Mouse (Mus musculus): ENCODE measurements around the gene Zfp865.
"Not testable (repeated sequence)": the region's sequence is repeated elsewhere in the genome, so short reads cannot be mapped to it uniquely, and the experiment has no call there.

The Zfp865 gene

GRCm38 (mm10) chr7:5051193-5052192 is 31.3 kb downstream of the Zfp865 start, which contains the start of gene Zfp580:
Gene Zfp580, plus strand, starts transcription at chr7:5051538.
- DNase-seq (ENCODE audit: low spot score), result no peak

- DNase-seq (ENCODE audit: low spot score), result no peak
Measured at GRCm38 (mm10) chr7:5052438-5052837, 32.3 kb downstream of the Zfp865 start.

GRCm38 (mm10) chr7:5052931-5053343 is 32.8 kb downstream of the Zfp865 start:
- DNase-seq (ENCODE audit: low spot score), result no peak

GRCm38 (mm10) chr7:5053456-5054179 is 33.4 kb downstream of the Zfp865 start:
- DNase-seq (ENCODE audit: low spot score), result no peak

GRCm38 (mm10) chr7:5056651-5057263 is 36.6 kb downstream of the Zfp865 start:
- DNase-seq (ENCODE audit: low spot score), result no peak

- DNase-seq (ENCODE audit: low spot score), result no peak
Measured at GRCm38 (mm10) chr7:5057381-5057780, 37.2 kb downstream of the Zfp865 start.

GRCm38 (mm10) chr7:5057804-5058203 is 37.6 kb downstream of the Zfp865 start:
- no peak for DNase-seq (ENCODE audit: low spot score)

- DNase-seq (ENCODE audit: low spot score), result no peak
Measured at GRCm38 (mm10) chr7:5058631-5059030, 38.5 kb downstream of the Zfp865 start.

GRCm38 (mm10) chr7:5059421-5059820 is 39.2 kb downstream of the Zfp865 start:
- DNase-seq (ENCODE audit: low spot score), result no peak

GRCm38 (mm10) chr7:5060239-5060731 is 40.1 kb downstream of the Zfp865 start:
- peak; percentile 75 for DNase-seq (ENCODE audit: low spot score)

GRCm38 (mm10) chr7:5060944-5061773 is 41.0 kb downstream of the Zfp865 start:
- peak; percentile 97 for DNase-seq (ENCODE audit: low spot score)

GRCm38 (mm10) chr7:5061774-5062359 is 41.7 kb downstream of the Zfp865 start, which contains the start of gene U2af2:
Gene U2af2, plus strand, starts transcription at chr7:5062143.
- peak; percentile 86 for DNase-seq (ENCODE audit: low spot score)

- peak; percentile 84 for DNase-seq (ENCODE audit: low spot score)
Measured at GRCm38 (mm10) chr7:5062360-5063001, 42.3 kb downstream of the Zfp865 start.

- DNase-seq (ENCODE audit: low spot score), result no peak
Measured at GRCm38 (mm10) chr7:5064886-5065285, 44.7 kb downstream of the Zfp865 start.

- DNase-seq (ENCODE audit: low spot score), result no peak
Measured at GRCm38 (mm10) chr7:5073586-5073985, 53.4 kb downstream of the Zfp865 start.

GRCm38 (mm10) chr7:5074984-5075383 is 54.8 kb downstream of the Zfp865 start:
- DNase-seq (ENCODE audit: low spot score), result no peak

- peak; percentile 67 for DNase-seq (ENCODE audit: low spot score)
Measured at GRCm38 (mm10) chr7:5076931-5077330, 56.8 kb downstream of the Zfp865 start.

GRCm38 (mm10) chr7:5079365-5080009 is 59.3 kb downstream of the Zfp865 start:
- not testable (repeated sequence) for DNase-seq (ENCODE audit: low spot score)

GRCm38 (mm10) chr7:5080010-5080751 is 60.0 kb downstream of the Zfp865 start, which contains the start of gene Epn1:
Gene Epn1, plus strand, starts transcription at chr7:5080235.
- DNase-seq (ENCODE audit: low spot score), result peak; percentile 92
